Mouse (Mus musculus) heart, postnatal 0 days (tissue): ENCODE results near the gene Dek. TPM values are rescaled to one million over a fixed set of nuclear protein-coding genes. Genes with fewer than 3 reads are reported as not detected.

Experiments used
- ATAC-seq: fragments of 200-750 bp; cut with Nextera tagmentation; 2 replicates; pipeline ENCODE4 v1.8.0; 2017; ENCODE audit warnings: low read depth, moderate number of reproducible peaks, moderate library complexity; ENCODE audit not compliant: insufficient read depth
- DNase-seq: peaks from one replicate; pipeline ENCODE4 v3.0.0-alpha.2; 2016; ENCODE audit warnings: low spot score
- H3K27ac ChIP-seq: fragments of 300-500 bp; sonication (generic); 2 replicates; pipeline ENCODE4 v1.5.1; 2014; ENCODE audit warnings: low read depth, mild to moderate bottlenecking
- H3K27me3 ChIP-seq: fragments of 300-500 bp; sonication (generic); 2 replicates; pipeline ENCODE4 v1.6.1; 2014; ENCODE audit warnings: low read length, mixed read lengths; ENCODE audit not compliant: control insufficient read depth, insufficient read depth
- H3K36me3 ChIP-seq: fragments of 300-500 bp; sonication (generic); replicated peaks from 2 replicates; pipeline ENCODE4 v1.6.1; 2014; ENCODE audit warnings: low read length, mixed read lengths; ENCODE audit not compliant: control insufficient read depth, insufficient read depth
- H3K4me1 ChIP-seq: fragments of 300-500 bp; sonication (generic); 2 replicates; pipeline ENCODE4 v1.6.1; 2014; ENCODE audit warnings: antibody characterized with exemption; ENCODE audit not compliant: control insufficient read depth, insufficient read depth
- H3K4me2 ChIP-seq: fragments of 300-500 bp; sonication (generic); 2 replicates; pipeline ENCODE4 v1.6.1; 2014; ENCODE audit warnings: low read depth, mild to moderate bottlenecking, low read length, moderate library complexity
- H3K4me3 ChIP-seq: fragments of 300-500 bp; sonication (generic); 2 replicates; pipeline ENCODE4 v1.5.1; 2014; ENCODE audit warnings: low read depth, low read length
- H3K9ac ChIP-seq: fragments of 300-500 bp; sonication (generic); replicated peaks from 2 replicates; pipeline ENCODE4 v1.6.1; 2014; ENCODE audit warnings: low read depth, low read length, mixed read lengths
- H3K9me3 ChIP-seq: fragments of 300-500 bp; sonication (generic); replicated peaks from 2 replicates; pipeline ENCODE4 v1.6.1; 2016; ENCODE audit warnings: low read length; ENCODE audit not compliant: control insufficient read depth
- CTCF ChIP-seq: IDR thresholded peaks from 2 replicates; pipeline ENCODE4 v1.5.1; 2016; ENCODE audit warnings: antibody characterized with exemption, control low read depth, low read depth
- EP300 ChIP-seq: IDR thresholded peaks from 2 replicates; pipeline ENCODE4 v1.6.1; 2016; ENCODE audit warnings: antibody characterized with exemption, low read depth
- WGBS: fragments of 180-500 bp; shearing (Covaris S2); extraction: QIAGEN DNeasy Blood & Tissue Kit; methylation state at CpG from one replicate; pipeline ENCODE4 v1.1.7; 2014; 5-methylcytosine and 5-hydroxymethylcytosine counted together
- polyA plus RNA-seq: library from polyadenylated mRNA; unstranded; fragments of >200 nt; fragmentation: Nextera tagmentation; extraction: Ambion mirVana; gene quantifications from 2 replicates; pipeline ENCODE4 v1.2.1, GENCODE M21; 2015
- total RNA-seq: library from RNA; depleted of rRNA; stranded (reverse); fragments of >200 nt; gene quantifications from 2 replicates; pipeline ENCODE4 v1.2.3, GENCODE M21; 2014; ENCODE audit warnings: low replicate concordance

Dek gene
- total and polyA plus RNA-seq, 2 experiments from 2014 or later = 59.2 to 87.4 TPM

GRCm38 (mm10) chr13:47067001-47067400, 39.0 kb downstream of the Dek start:
- H3K27me3 ChIP-seq = no peaks in the 10 kb centered on the region
- peaks cover 15% of the 10 kb centered on the region for H3K36me3 ChIP-seq
- no peaks in the 10 kb centered on the region for H3K4me1 ChIP-seq
- TF ChIP-seq CTCF = no peak
- H3K4me3 ChIP-seq = no peak overlapping the region
- no peak overlapping the region for H3K27ac ChIP-seq
- no peak overlapping the region for H3K4me2 ChIP-seq
- ATAC-seq (no peak), DNase-seq (no peak)
- 80% methylated on average over 6 of the region's 6 CpGs for WGBS
- H3K9me3 ChIP-seq = no peaks in the 10 kb centered on the region
- no peak overlapping the region for H3K9ac ChIP-seq

DNA sequence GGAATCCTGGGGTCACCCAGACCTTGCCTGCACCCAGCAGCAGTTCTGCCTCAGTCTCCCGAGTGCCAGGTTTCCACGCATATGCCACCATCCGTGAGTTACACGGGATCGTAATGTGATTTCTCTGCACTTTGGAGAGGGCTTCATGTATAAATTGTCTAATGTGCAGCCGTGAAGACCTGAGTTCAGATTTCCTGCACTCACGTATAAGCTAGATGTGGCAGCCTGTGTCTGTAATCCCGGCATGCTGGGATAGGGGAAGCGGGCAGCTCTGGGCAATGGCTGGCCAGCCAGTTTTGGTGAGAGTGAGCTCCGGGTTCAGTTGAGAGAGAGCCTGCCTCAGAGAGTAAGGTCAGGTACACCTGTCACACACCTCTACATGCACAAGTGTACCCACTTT, 39.5 kb downstream of the Dek start:
- Histone ChIP-seq H3K27ac (no peak overlapping the region), H3K9me3 (no peaks in the 10 kb centered on the region), H3K9ac (no peak overlapping the region), H3K36me3 (peaks cover 16% of the 10 kb centered on the region), H3K4me1 (no peaks in the 10 kb centered on the region), H3K27me3 (no peaks in the 10 kb centered on the region), H3K4me3 (no peak overlapping the region), H3K4me2 (no peak overlapping the region)
- no peak for TF ChIP-seq EP300
- TF ChIP-seq CTCF = no peak
- DNase-seq (no peak), ATAC-seq (no peak)
- 94% methylated on average over 10 of the region's 10 CpGs for WGBS

- H3K36me3 ChIP-seq = peaks cover 31% of the 10 kb centered on the region
- H3K27me3 ChIP-seq = no peaks in the 10 kb centered on the region
- 61% methylated on average over 15 of the region's 15 CpGs for WGBS
- no peak overlapping the region for H3K9ac ChIP-seq
- H3K4me3 ChIP-seq = no peak overlapping the region
- H3K4me2 ChIP-seq = no peak overlapping the region
- no peaks in the 10 kb centered on the region for H3K9me3 ChIP-seq
- no peak overlapping the region for H3K27ac ChIP-seq
- TF ChIP-seq EP300 = no peak
- DNase-seq (no peak), ATAC-seq (no peak)
- H3K4me1 ChIP-seq = no peaks in the 10 kb centered on the region
These were observed 41.8 kb downstream of the Dek start for GRCm38 (mm10) chr13:47063985-47064760.

DNA sequence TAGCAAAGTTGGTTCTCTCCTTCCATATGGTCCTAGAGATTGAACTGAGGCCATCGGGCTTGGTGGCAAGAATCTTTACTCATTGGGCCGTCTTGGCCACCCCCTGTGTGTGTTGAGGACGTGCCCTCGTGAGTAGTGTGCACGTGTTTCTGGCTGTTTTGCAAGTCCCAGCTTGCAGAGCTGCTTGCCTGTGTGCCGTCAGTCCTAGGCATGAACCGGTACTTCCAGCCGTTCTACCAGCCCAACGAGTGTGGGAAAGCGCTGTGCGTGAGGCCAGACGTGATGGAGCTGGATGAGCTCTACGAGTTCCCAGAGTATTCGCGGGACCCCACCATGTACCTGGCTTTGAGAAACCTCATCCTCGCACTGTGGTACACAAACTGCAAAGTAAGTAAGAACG, 43.2 kb downstream of the Dek start:
- Histone ChIP-seq H3K27ac (no peak overlapping the region), H3K4me2 (no peak overlapping the region), H3K9me3 (no peaks in the 10 kb centered on the region), H3K36me3 (peaks cover 30% of the 10 kb centered on the region), H3K4me3 (no peak overlapping the region), H3K4me1 (no peaks in the 10 kb centered on the region), H3K27me3 (no peaks in the 10 kb centered on the region), H3K9ac (no peak overlapping the region)
- ATAC-seq = no peak
- no peak for TF ChIP-seq EP300
- 94% methylated on average over 17 of the region's 17 CpGs for WGBS
- DNase-seq = no peak

DNA sequence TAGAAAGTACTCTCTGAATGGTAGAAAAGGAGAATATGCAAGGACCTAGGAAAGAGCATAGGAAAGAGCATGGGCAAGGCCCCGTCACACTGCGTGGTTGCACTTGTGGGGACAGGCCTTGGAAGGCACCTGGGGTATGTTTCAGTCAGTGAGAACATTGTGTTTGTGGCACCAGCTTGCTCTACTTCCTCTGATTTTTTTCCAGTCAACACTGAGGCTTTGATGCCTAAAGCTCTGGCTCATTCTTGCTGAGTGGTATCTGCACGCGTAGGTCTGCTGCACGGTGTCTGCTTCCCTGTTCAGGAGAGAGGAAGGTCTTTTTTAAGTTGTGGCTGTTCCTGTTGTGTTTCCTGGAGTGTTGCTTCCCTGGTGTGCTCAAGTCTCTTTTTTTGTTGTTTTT, 49.2 kb downstream of the Dek start:
- WGBS = 88% methylated on average over 5 of the region's 5 CpGs
- TF ChIP-seq CTCF (no peak), EP300 (no peak)
- ATAC-seq = no peak
- no peak overlapping the region for H3K4me2 ChIP-seq
- no peaks in the 10 kb centered on the region for H3K4me1 ChIP-seq
- no peak overlapping the region for H3K27ac ChIP-seq
- no peak overlapping the region for H3K4me3 ChIP-seq
- no peak for DNase-seq
- H3K9ac ChIP-seq = no peak overlapping the region
- peaks cover 47% of the 10 kb centered on the region for H3K36me3 ChIP-seq
- no peaks in the 10 kb centered on the region for H3K27me3 ChIP-seq
- H3K9me3 ChIP-seq = no peaks in the 10 kb centered on the region

DNA sequence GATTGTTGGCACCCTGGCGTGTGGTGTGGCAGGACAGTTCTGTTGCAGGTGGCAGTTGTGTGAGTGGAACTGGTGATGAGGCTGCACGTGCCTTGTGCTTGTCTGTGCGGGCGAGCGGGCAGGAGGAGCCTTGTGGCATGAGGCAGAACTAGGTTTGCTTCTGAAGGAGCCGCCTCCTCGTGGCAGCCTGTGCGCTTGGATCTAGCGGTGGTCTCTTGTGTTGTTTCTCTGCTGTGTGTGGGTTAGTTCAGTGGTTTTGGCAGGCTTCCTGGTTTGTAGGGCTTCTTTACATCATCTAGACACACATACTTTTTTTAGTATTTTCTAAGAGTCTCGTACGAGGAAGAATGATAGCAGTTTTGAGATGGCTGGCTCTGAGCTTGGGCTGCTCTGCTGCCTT, 49.9 kb downstream of the Dek start:
- ATAC-seq = no peak
- H3K27ac ChIP-seq = no peak overlapping the region
- no peak for DNase-seq
- no peak overlapping the region for H3K9ac ChIP-seq
- H3K9me3 ChIP-seq = no peaks in the 10 kb centered on the region
- 73% methylated on average over 11 of the region's 11 CpGs for WGBS
- H3K4me2 ChIP-seq = no peak overlapping the region
- no peak overlapping the region for H3K4me3 ChIP-seq
- TF ChIP-seq EP300 = no peak
- TF ChIP-seq CTCF = no peak
- H3K27me3 ChIP-seq = no peaks in the 10 kb centered on the region
- H3K36me3 ChIP-seq = peaks cover 44% of the 10 kb centered on the region
- no peaks in the 10 kb centered on the region for H3K4me1 ChIP-seq
